Mouse (Mus musculus) bone marrow macrophage, adult 2 months (primary cell): ENCODE data around the gene Pak3.

ENCODE experiments used
- CTCF ChIP-seq: IDR thresholded peaks from 2 replicates; pipeline ENCODE4 v1.5.1; 2012; ENCODE audit warnings: low read depth, mild to moderate bottlenecking, low read length, moderate library complexity
- POLR2A ChIP-seq: IDR thresholded peaks from 2 replicates; pipeline ENCODE4 v1.6.1; 2012; ENCODE audit warnings: mild to moderate bottlenecking, low read depth, low read length, borderline replicate concordance

- no peak for TF ChIP-seq CTCF
- TF ChIP-seq POLR2A = no peak
Observed at GRCm38 (mm10) chrX:143664221-143665150, 146.1 kb downstream of the Pak3 start.
